Mouse (Mus musculus) cerebellum, postnatal 10 days (tissue): ENCODE results near the gene 1810065E05Rik.

Experiments
- DNase-seq, 2 experiments: peaks; one replicate each; pipeline ENCODE4 v3.0.0; 2021; ENCODE audit warnings: mixed read lengths in 2 of 2

Gene 1810065E05Rik

GRCm38 (mm10) chr11:58420815-58421214 lies at the start of gene 1810065E05Rik:
Gene 1810065E05Rik, plus strand, starts transcription at chr11:58421111.
- no peak for DNase-seq

GRCm38 (mm10) chr11:58377273-58377672 lies 43.6 kb upstream of the 1810065E05Rik start:
- no peak for DNase-seq

GRCm38 (mm10) chr11:58377686-58378085 lies 43.2 kb upstream of the 1810065E05Rik start:
- no peak for DNase-seq

GRCm38 (mm10) chr11:58378763-58379278 lies 42.1 kb upstream of the 1810065E05Rik start, which contains the start of gene Lypd8:
Gene Lypd8, plus strand, starts transcription at chr11:58379043.
- no peak for DNase-seq

- DNase-seq = no peak
These were observed 41.4 kb upstream of the 1810065E05Rik start for GRCm38 (mm10) chr11:58379516-58379915.

GRCm38 (mm10) chr11:58382471-58382870 lies 38.4 kb upstream of the 1810065E05Rik start:
- DNase-seq = no peak

- DNase-seq = no peak
These were observed 20.8 kb upstream of the 1810065E05Rik start for GRCm38 (mm10) chr11:58399985-58400645.

GRCm38 (mm10) chr11:58400655-58401054 lies 20.3 kb upstream of the 1810065E05Rik start:
- DNase-seq = no peak

- DNase-seq = peak; percentile 66 to 74
These were observed 12.8 kb upstream of the 1810065E05Rik start for GRCm38 (mm10) chr11:58408066-58408465.

- no peak for DNase-seq
These were observed 2.6 kb upstream of the 1810065E05Rik start for GRCm38 (mm10) chr11:58418336-58418735.

- no peak for DNase-seq
These were observed 11.3 kb downstream of the 1810065E05Rik start, which contains the start of gene Gm12253 for GRCm38 (mm10) chr11:58432259-58432658. Gene Gm12253, plus strand, starts transcription at chr11:58432559.

- no peak for DNase-seq
These were observed 17.0 kb downstream of the 1810065E05Rik start for GRCm38 (mm10) chr11:58437866-58438265.

- DNase-seq = no peak
These were observed 31.8 kb downstream of the 1810065E05Rik start, which contains the start of gene Lypd9 for GRCm38 (mm10) chr11:58452759-58453158. Gene Lypd9, minus strand, starts transcription at chr11:58452923.

- no peak for DNase-seq
These were observed 32.7 kb downstream of the 1810065E05Rik start for GRCm38 (mm10) chr11:58453592-58453991.

GRCm38 (mm10) chr11:58462170-58462569 lies 41.3 kb downstream of the 1810065E05Rik start, which contains the start of gene Olfr30:
Gene Olfr30, minus strand, starts transcription at chr11:58462270.
- DNase-seq = no peak
